Mouse (Mus musculus) gastrocnemius, adult 8-10 months (tissue): ENCODE data around the gene Zfp385c. TPM values are rescaled to one million over a fixed set of nuclear protein-coding genes. Genes with fewer than 3 reads are reported as not detected.
"Not testable (repeated sequence)": the region's sequence is repeated elsewhere in the genome, so short reads cannot be mapped to it uniquely, and the experiment has no call there.

Experiments used
- DNase-seq, 2 experiments: peaks; one replicate each; pipeline ENCODE4 v3.0.0; 2022; ENCODE audit warnings: low spot score in 2 of 2
- total RNA-seq, 4 experiments: library from RNA; stranded (reverse); gene quantifications; 2 replicates each; pipeline ENCODE4 v1.2.4; 2022

The Zfp385c gene
- total RNA-seq, 4 experiments from 2014 or later, result 0.11 to 0.58 TPM; not detected in 2

- DNase-seq, result no peak
Observed at GRCm38 (mm10) chr11:100603155-100603554, 89.1 kb downstream of the Zfp385c start.

- DNase-seq, result no peak
Observed at GRCm38 (mm10) chr11:100601372-100601771, 90.9 kb downstream of the Zfp385c start.

- DNase-seq, result no peak
Observed at GRCm38 (mm10) chr11:100598074-100598473, 94.2 kb downstream of the Zfp385c start.

GRCm38 (mm10) chr11:100595533-100595932, 96.7 kb downstream of the Zfp385c start:
- DNase-seq, result no peak

GRCm38 (mm10) chr11:100594608-100595007, 97.6 kb downstream of the Zfp385c start:
- no peak for DNase-seq

- no peak for DNase-seq
Observed at GRCm38 (mm10) chr11:100592346-100593046, 99.8 kb downstream of the Zfp385c start.

- no peak for DNase-seq
Observed at GRCm38 (mm10) chr11:100588462-100588861, 103.8 kb downstream of the Zfp385c start.

GRCm38 (mm10) chr11:100585148-100585547, 107.1 kb downstream of the Zfp385c start:
- no peak for DNase-seq

- DNase-seq, result no peak
Observed at GRCm38 (mm10) chr11:100584561-100584961, 107.7 kb downstream of the Zfp385c start.

GRCm38 (mm10) chr11:100582836-100583235, 109.4 kb downstream of the Zfp385c start:
- no peak for DNase-seq

GRCm38 (mm10) chr11:100582413-100582812, 109.8 kb downstream of the Zfp385c start:
- not testable (repeated sequence) for DNase-seq

- no peak for DNase-seq
Observed at GRCm38 (mm10) chr11:100581756-100582155, 110.5 kb downstream of the Zfp385c start.

GRCm38 (mm10) chr11:100580275-100580674, 112.0 kb downstream of the Zfp385c start:
- DNase-seq, result no peak

- no peak for DNase-seq
Observed at GRCm38 (mm10) chr11:100579116-100579799, 113.0 kb downstream of the Zfp385c start.

- DNase-seq, result no peak
Observed at GRCm38 (mm10) chr11:100577852-100578599, 114.2 kb downstream of the Zfp385c start.

Other genes starting within 250 kb of the Zfp385c start
- gene Klhl11, start 219.7 kb downstream of the Zfp385c start, total RNA-seq, result 1 to 10 TPM; 2.6 to 4.1 (median 3.0) TPM
- 1 to 10 TPM; 6.9 to 8.5 (median 8.0) TPM for gene Acly, start 164.5 kb downstream of the Zfp385c start, total RNA-seq
- gene Ttc25, start 146.8 kb downstream of the Zfp385c start, total RNA-seq, result under 1 TPM; 0.09 to 0.51 (median 0.24) TPM
- gene Cnp, start 117.6 kb downstream of the Zfp385c start, total RNA-seq, result 1 to 10 TPM; 2.3 to 5.5 (median 4.2) TPM
- gene Nkiras2, start 73.2 kb downstream of the Zfp385c start, total RNA-seq, result 10 to 100 TPM; 18.1 to 18.9 (median 18.6) TPM
- gene Dnajc7, start 72.3 kb downstream of the Zfp385c start, total RNA-seq, result 100 to 1,000 TPM in 2 of 4 experiments, 10 to 100 TPM in 2; 79.4 to 106 (median 95.5) TPM
- gene Dhx58, start 11.8 kb upstream of the Zfp385c start, total RNA-seq, result under 1 TPM; 0.27 to 0.70 (median 0.28) TPM
- 10 to 100 TPM in 2 of 4 experiments, 1 to 10 TPM in 2; 9.0 to 11.1 (median 10.1) TPM for gene Kat2a, start 20.0 kb upstream of the Zfp385c start, total RNA-seq
- not detected for gene Hspb9, start 21.4 kb upstream of the Zfp385c start, total RNA-seq
- 10 to 100 TPM; 41.4 to 50.9 (median 42.2) TPM for gene Rab5c, start 45.8 kb upstream of the Zfp385c start, total RNA-seq
- gene Kcnh4, start 67.5 kb upstream of the Zfp385c start, total RNA-seq, result not detected
- gene Hcrt, start 70.5 kb upstream of the Zfp385c start, total RNA-seq, result not detected
- gene Ghdc, start 78.5 kb upstream of the Zfp385c start, total RNA-seq, result 1 to 10 TPM; 4.3 to 8.2 (median 5.7) TPM
- gene Stat5b, start 158.3 kb upstream of the Zfp385c start, total RNA-seq, result 100 to 1,000 TPM; 136 to 186 (median 155) TPM
- 10 to 100 TPM; 10.9 to 16.8 (median 11.0) TPM for gene Stat5a, start 166.9 kb upstream of the Zfp385c start, total RNA-seq
- gene Stat3, start 247.1 kb upstream of the Zfp385c start, total RNA-seq, result 10 to 100 TPM; 32.9 to 41.1 (median 37.5) TPM